Mouse (Mus musculus) lung, embryonic 16.5 days (tissue): ENCODE data around the gene Fam71f1. TPM values are rescaled to one million over a fixed set of nuclear protein-coding genes. Genes with fewer than 3 reads are reported as not detected.
"Not testable (repeated sequence)": the region's sequence is repeated elsewhere in the genome, so short reads cannot be mapped to it uniquely, and the experiment has no call there.

Experiments
- ATAC-seq: fragments of 200-750 bp; cut with Nextera tagmentation; 2 replicates; pipeline ENCODE4 v1.8.0; 2017; ENCODE audit warnings: low read depth, mild to moderate bottlenecking, moderate library complexity
- H3K27ac ChIP-seq: fragments of 300-500 bp; sonication (generic); 2 replicates; pipeline ENCODE4 v1.5.1; 2014; ENCODE audit warnings: mild to moderate bottlenecking, control low read depth, low read length
- H3K27me3 ChIP-seq: fragments of 300-500 bp; sonication (generic); 2 replicates; pipeline ENCODE4 v1.6.1; 2014; ENCODE audit warnings: low read depth, low read length, mixed read lengths; ENCODE audit not compliant: control insufficient read depth, insufficient read depth
- H3K36me3 ChIP-seq: fragments of 300-500 bp; sonication (generic); 2 replicates; pipeline ENCODE4 v1.6.1; 2014; ENCODE audit warnings: low read length; ENCODE audit not compliant: control insufficient read depth, insufficient read depth
- H3K4me1 ChIP-seq: fragments of 300-500 bp; sonication (generic); replicated peaks from 2 replicates; pipeline ENCODE4 v1.6.1; 2014; ENCODE audit warnings: low read length, mixed read lengths; ENCODE audit not compliant: control insufficient read depth, insufficient read depth
- H3K4me2 ChIP-seq: fragments of 300-500 bp; sonication (generic); 2 replicates; pipeline ENCODE4 v1.6.1; 2014; ENCODE audit warnings: low read depth, low read length, control low read depth
- H3K4me3 ChIP-seq: fragments of 300-500 bp; sonication (generic); 2 replicates; pipeline ENCODE4 v1.5.1; 2014; ENCODE audit warnings: mild to moderate bottlenecking, low read length, control low read depth
- H3K9ac ChIP-seq: fragments of 300-500 bp; sonication (generic); 2 replicates; pipeline ENCODE4 v1.6.1; 2014; ENCODE audit warnings: low read length, control low read depth
- H3K9me3 ChIP-seq: fragments of 300-500 bp; sonication (generic); 2 replicates; pipeline ENCODE4 v1.6.1; 2016; ENCODE audit warnings: low read length; ENCODE audit not compliant: control insufficient read depth
- WGBS: fragments of 180-500 bp; shearing (Covaris S2); extraction: QIAGEN DNeasy Blood & Tissue Kit; methylation state at CpG from one replicate; pipeline ENCODE4 v1.1.7; 2014; 5-methylcytosine and 5-hydroxymethylcytosine counted together
- polyA plus RNA-seq: library from polyadenylated mRNA; unstranded; fragments of >200 nt; fragmentation: Nextera tagmentation; extraction: Ambion mirVana; gene quantifications from 2 replicates; pipeline ENCODE4 v1.2.1, GENCODE M21; 2015

Fam71f1 gene
- polyA plus RNA-seq, 1 experiment from 2014 or later, result not detected

DNA sequence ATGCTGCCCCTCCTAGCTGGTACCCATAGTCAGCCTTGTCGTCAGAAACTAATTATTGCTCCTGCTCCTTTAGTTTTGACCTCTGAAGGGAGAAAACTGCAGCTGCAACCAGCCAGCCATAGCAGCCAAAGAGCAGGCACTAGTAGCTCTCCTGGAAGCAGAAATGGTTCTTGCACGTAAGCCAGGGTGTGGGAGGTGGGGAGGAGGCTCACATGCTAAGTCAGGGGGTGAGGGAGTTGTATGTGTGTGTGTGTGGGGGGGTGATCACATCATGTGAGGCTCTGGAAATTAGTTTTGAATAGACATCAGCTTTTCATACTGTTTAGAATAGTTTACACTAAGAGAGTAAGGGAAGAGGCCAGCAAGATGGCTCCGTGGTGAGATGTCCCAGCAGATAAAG, 999 bp upstream of the Fam71f1 start:
- no peaks in the 10 kb centered on the region for H3K9me3 ChIP-seq
- H3K27me3 ChIP-seq, result no peaks in the 10 kb centered on the region
- no peak overlapping the region for H3K4me2 ChIP-seq
- no peak overlapping the region for H3K4me3 ChIP-seq
- WGBS, result 64% methylated on average over 3 of the region's 3 CpGs
- no peak overlapping the region for H3K9ac ChIP-seq
- H3K27ac ChIP-seq, result no peak overlapping the region
- ATAC-seq, result no peak
- no peaks in the 10 kb centered on the region for H3K36me3 ChIP-seq
- no peaks in the 10 kb centered on the region for H3K4me1 ChIP-seq

DNA sequence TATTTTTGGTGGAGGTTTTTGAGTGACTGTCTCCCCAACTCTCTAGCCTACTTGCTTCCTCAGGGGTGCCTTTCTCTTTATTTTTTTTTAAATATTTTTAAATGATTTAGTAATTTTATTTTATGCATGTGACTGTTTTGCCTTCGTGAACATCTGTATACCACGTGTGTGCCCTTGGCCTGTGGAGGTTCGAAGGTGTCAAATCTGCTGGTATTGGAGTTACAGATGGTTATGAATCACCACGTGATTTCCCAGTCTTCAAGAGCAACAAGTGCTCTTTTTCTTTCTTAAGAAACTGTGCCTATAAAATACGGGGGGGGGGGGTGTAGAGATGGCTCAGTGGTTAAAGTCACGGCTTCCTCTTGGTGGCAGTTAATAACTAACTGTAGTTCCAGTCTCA, 2.6 kb downstream of the Fam71f1 start:
- 68% methylated on average over 6 of the region's 6 CpGs for WGBS
- Histone ChIP-seq H3K27ac (no peak overlapping the region), H3K27me3 (no peaks in the 10 kb centered on the region), H3K4me1 (no peaks in the 10 kb centered on the region), H3K36me3 (no peaks in the 10 kb centered on the region), H3K4me2 (no peak overlapping the region), H3K9ac (no peak overlapping the region), H3K9me3 (no peaks in the 10 kb centered on the region), H3K4me3 (no peak overlapping the region)
- ATAC-seq, result no peak

DNA sequence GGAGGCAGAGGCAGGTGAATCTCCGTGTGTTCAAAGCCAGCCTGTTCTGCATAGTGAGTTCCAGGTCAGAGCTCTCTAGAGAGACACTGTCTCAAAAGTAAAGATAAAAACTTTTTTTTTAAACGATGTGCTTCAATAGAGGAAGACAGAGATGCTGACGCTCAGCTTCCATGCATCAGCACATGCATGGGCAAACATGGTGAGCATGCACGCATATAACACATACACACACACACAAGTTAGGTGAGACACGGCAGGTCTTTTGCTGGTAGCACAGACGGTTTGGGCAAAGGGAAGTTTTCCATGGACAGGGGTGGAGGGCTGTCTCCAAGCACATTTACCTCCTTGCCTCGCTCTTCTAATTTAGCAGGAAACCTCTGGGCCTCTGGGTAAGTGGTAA, 3.2 kb downstream of the Fam71f1 start:
- H3K4me2 ChIP-seq, result no peak overlapping the region
- no peak for ATAC-seq
- H3K36me3 ChIP-seq, result no peaks in the 10 kb centered on the region
- no peaks in the 10 kb centered on the region for H3K4me1 ChIP-seq
- H3K9ac ChIP-seq, result no peak overlapping the region
- H3K27me3 ChIP-seq, result no peaks in the 10 kb centered on the region
- H3K9me3 ChIP-seq, result no peaks in the 10 kb centered on the region
- 88% methylated on average over 7 of the region's 7 CpGs for WGBS
- no peak overlapping the region for H3K4me3 ChIP-seq
- H3K27ac ChIP-seq, result no peak overlapping the region

DNA sequence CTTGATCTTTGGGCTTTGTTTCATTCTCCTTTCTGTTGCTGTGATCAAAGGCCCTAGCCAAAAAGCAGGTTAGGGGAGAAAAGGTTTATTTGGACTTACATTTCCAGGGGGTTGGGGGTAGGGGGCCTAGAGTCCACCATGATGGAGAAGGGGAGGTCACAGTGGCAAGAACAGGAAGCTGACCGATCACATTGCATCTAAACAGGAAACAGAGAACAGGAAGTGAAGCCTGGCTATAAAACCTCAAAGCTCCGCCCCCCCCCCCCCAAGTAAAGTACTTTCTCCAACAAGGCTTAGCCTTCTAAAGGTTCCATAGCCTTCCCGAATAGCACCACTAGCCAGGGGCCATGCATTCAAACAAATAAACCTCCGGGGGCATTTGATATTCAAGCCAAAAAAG, 3.8 kb downstream of the Fam71f1 start:
- Histone ChIP-seq H3K4me2 (no peak overlapping the region), H3K36me3 (no peaks in the 10 kb centered on the region), H3K4me1 (no peaks in the 10 kb centered on the region), H3K27ac (no peak overlapping the region), H3K9ac (no peak overlapping the region), H3K4me3 (no peak overlapping the region), H3K9me3 (no peaks in the 10 kb centered on the region), H3K27me3 (no peaks in the 10 kb centered on the region)
- no peak for ATAC-seq
- 70% methylated on average over 4 of the region's 4 CpGs for WGBS

DNA sequence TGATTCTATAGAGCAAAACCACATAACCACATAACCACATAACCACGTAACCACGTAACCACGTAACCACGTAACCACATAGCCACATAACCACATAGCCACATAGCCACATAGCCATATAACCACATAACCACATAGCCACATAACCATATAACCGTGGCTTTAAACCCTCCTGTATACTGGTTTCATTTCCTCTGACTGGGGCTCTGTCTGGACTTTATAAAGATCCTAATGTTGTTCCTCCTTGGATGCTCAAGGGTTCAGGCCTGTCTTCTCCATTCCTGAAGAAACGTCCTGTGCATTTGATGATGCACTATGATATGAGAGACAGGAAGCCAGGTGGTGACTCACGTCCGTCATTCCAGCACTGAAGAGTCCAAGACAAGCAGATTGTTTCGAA, 8.0 kb downstream of the Fam71f1 start:
- 81% methylated on average over 9 of the region's 9 CpGs for WGBS
- no peak for ATAC-seq

DNA sequence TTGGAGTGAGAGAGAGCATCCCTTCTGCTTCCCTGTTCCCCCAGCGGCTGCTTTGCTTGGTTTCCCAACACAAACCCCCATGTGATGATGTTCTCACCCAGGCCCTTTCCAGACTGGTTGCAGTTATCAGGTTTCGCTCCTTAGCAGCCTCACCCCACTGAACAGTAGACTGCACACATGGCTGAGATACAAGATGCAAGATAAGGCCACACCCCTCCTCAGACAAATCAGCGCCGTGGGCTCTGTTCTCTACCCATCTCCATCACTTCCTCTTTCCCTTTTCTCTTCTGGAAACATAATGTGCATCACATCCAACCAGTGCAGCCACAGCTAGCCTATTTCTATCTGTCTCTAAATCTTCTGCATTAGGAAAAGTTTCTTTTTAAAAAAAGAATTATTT, 10.6 kb downstream of the Fam71f1 start:
- no peak for ATAC-seq
- 48% methylated on average over 4 of the region's 4 CpGs for WGBS

More for the DNA sequence above, 8.0 kb downstream of the Fam71f1 start:
- no peak overlapping the region for H3K4me3 ChIP-seq
- H3K27ac ChIP-seq, result no peak overlapping the region
- no peaks in the 10 kb centered on the region for H3K27me3 ChIP-seq
- H3K9me3 ChIP-seq, result no peaks in the 10 kb centered on the region
- no peak overlapping the region for H3K4me2 ChIP-seq
- H3K9ac ChIP-seq, result no peak overlapping the region
- H3K4me1 ChIP-seq, result no peaks in the 10 kb centered on the region
- H3K36me3 ChIP-seq, result no peaks in the 10 kb centered on the region

DNA sequence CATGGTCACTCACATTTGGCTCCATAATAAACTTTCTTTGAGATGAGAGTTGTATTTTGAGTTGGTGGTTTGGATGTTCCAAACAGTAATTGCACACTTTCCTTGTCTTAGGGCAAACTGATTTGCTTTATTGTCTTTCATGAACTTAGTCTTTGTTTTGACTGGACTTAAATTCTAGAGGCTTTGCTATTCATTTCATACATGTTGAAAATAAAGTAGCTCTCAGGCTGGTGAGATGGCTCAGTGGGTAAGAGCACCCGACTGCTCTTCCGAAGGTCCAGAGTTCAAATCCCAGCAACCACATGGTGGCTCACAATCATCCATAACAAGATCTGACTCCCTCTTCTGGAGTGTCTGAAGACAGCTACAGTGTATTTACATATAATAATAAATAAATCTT, 27.6 kb downstream of the Fam71f1 start:
- H3K4me1 ChIP-seq, result peaks cover 14% of the 10 kb centered on the region
- not testable (repeated sequence) for H3K27me3 ChIP-seq, H3K4me3 ChIP-seq, H3K27ac ChIP-seq, H3K9me3 ChIP-seq, H3K9ac ChIP-seq, H3K4me2 ChIP-seq, H3K36me3 ChIP-seq, ATAC-seq
- 87% methylated on average over 2 of the region's 2 CpGs for WGBS

More for the DNA sequence above, 10.6 kb downstream of the Fam71f1 start:
- Histone ChIP-seq H3K27me3 (no peaks in the 10 kb centered on the region), H3K9ac (no peak overlapping the region), H3K4me1 (no peaks in the 10 kb centered on the region), H3K9me3 (no peaks in the 10 kb centered on the region), H3K4me2 (no peak overlapping the region), H3K4me3 (no peak overlapping the region), H3K27ac (no peak overlapping the region), H3K36me3 (no peaks in the 10 kb centered on the region)

DNA sequence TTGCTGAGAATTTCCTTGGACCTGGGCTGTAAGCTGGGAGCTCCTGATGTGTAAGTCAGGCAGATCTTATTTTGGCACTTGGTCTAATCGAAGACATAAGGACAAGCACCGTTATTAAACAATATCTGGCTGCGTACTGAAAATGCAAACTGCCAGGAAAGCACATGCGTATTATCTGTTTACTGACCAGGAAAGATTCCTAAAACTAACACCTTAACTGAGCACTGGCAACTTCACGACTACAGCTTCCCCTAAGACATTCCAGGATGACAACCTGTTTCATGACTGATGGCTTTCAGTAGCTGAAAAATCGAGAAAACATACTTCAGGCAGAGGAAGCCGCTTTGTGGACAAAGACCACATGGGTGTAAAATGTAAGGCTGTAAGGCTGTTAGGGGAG, 28.2 kb downstream of the Fam71f1 start:
- WGBS, result 19% methylated on average over 7 of the region's 7 CpGs
- Histone ChIP-seq H3K27ac (peak overlapping the region; percentile 85), H3K4me3 (peak overlapping the region; percentile 99), H3K9me3 (no peaks in the 10 kb centered on the region), H3K4me2 (peak overlapping the region; percentile 61), H3K9ac (peak overlapping the region; percentile 97), H3K36me3 (no peaks in the 10 kb centered on the region), H3K4me1 (peaks cover 14% of the 10 kb centered on the region), H3K27me3 (no peaks in the 10 kb centered on the region)
- ATAC-seq, result no peak

DNA sequence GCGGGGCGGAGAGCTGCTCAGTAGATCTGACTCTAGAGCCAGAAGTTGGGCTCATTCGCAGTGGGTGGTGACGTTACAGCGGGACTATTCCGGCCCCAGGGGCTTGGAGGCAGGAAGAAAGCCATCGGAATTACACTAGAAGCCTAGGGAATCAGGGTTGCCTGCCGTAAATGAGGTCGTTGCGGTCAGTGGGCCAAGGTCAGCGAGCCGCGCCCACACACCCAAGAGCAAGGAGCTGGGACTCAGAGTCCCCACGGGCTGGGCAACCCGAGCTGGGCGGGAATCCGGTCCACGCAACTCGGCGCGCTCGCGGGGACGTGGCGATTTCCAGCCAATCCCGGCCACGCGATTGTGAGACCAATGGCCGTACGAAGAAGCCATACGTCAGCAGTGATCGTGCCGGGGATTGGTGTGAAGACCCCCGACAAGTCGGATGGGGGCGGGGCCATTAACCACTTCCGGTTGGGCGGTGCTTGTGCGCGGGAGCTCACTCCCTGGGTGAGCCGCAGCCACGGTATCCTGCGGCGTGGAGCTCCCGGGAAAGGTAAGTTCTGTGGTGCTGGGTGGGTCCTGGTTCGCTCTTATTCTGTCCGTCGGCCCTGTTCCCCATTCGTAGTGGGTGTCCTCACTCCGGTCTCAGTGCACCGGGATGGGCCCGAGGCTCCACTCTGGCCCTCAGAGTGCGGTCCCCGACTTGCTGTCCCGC, 28.9 kb downstream of the Fam71f1 start, which contains the start of gene Calu:
Gene Calu (plus strand): TSS at position 405 of the 706 bp plus-strand sequence.
- peaks cover 14% of the 10 kb centered on the region for H3K4me1 ChIP-seq
- H3K4me3 ChIP-seq, result peak within 1 kb of the TSS; percentile 99
- ATAC-seq, result peak; percentile 99
- H3K27me3 ChIP-seq, result no peaks in the 10 kb centered on the region
- WGBS, result under 1% methylated on average over 55 of the region's 55 CpGs
- peak within 1 kb of the TSS; percentile 85 for H3K27ac ChIP-seq
- no peaks in the 10 kb centered on the region for H3K36me3 ChIP-seq
- H3K9me3 ChIP-seq, result no peaks in the 10 kb centered on the region
- H3K9ac ChIP-seq, result peak within 1 kb of the TSS; percentile 97
- H3K4me2 ChIP-seq, result peak within 1 kb of the TSS; percentile 61
